Mouse (Mus musculus) forebrain, embryonic 14.5 days (tissue): ENCODE measurements around the gene Neu2. TPM values are rescaled to one million over a fixed set of nuclear protein-coding genes. Genes with fewer than 3 reads are reported as not detected.

ENCODE experiments used
- ATAC-seq: fragments of 200-750 bp; cut with Nextera tagmentation; 2 replicates; pipeline ENCODE4 v1.8.0; 2017; ENCODE audit warnings: mild to moderate bottlenecking, moderate library complexity
- DNase-seq: peaks from one replicate; pipeline ENCODE4 v3.0.0-alpha.2; 2015; ENCODE audit warnings: low spot score
- H3K27ac ChIP-seq: fragments of 300-500 bp; sonication (generic); 2 replicates; pipeline ENCODE4 v1.5.1; 2014; ENCODE audit warnings: low read depth, mild to moderate bottlenecking, control low read depth, low read length, moderate library complexity
- H3K27me3 ChIP-seq: fragments of 300-500 bp; sonication (generic); replicated peaks from 2 replicates; pipeline ENCODE4 v1.6.1; 2014; ENCODE audit warnings: low read length, control low read depth, mixed read lengths; ENCODE audit not compliant: control insufficient read depth, insufficient read depth
- H3K36me3 ChIP-seq: fragments of 300-500 bp; sonication (generic); 2 replicates; pipeline ENCODE4 v1.6.1; 2014; ENCODE audit warnings: low read length, control low read depth; ENCODE audit not compliant: control insufficient read depth, insufficient read depth
- H3K4me1 ChIP-seq: fragments of 300-500 bp; sonication (generic); 2 replicates; pipeline ENCODE4 v1.6.1; 2014; ENCODE audit warnings: antibody characterized with exemption, low read length, control low read depth; ENCODE audit not compliant: control insufficient read depth, insufficient read depth
- H3K4me2 ChIP-seq: fragments of 300-500 bp; sonication (generic); 2 replicates; pipeline ENCODE4 v1.6.1; 2014; ENCODE audit warnings: mild to moderate bottlenecking, control low read depth, low read length
- H3K4me3 ChIP-seq: fragments of 300-500 bp; sonication (generic); 2 replicates; pipeline ENCODE4 v1.5.1; 2014; ENCODE audit warnings: low read depth, low read length, control low read depth
- H3K9ac ChIP-seq: fragments of 300-500 bp; sonication (generic); 2 replicates; pipeline ENCODE4 v1.6.1; 2014; ENCODE audit warnings: mild to moderate bottlenecking, low read length, control low read depth, moderate library complexity
- H3K9me3 ChIP-seq: fragments of 300-500 bp; sonication (generic); replicated peaks from 2 replicates; pipeline ENCODE4 v1.6.1; 2016; ENCODE audit warnings: low read length, control low read depth, mixed read lengths; ENCODE audit not compliant: control insufficient read depth
- WGBS: fragments of 180-500 bp; shearing (Covaris S2); extraction: QIAGEN DNeasy Blood & Tissue Kit; methylation state at CpG from one replicate; pipeline ENCODE4 v1.1.7; 2014; 5-methylcytosine and 5-hydroxymethylcytosine counted together
- polyA plus RNA-seq: library from polyadenylated mRNA; unstranded; fragments of >200 nt; fragmentation: Nextera tagmentation; extraction: Ambion mirVana; gene quantifications from 2 replicates; pipeline ENCODE4 v1.2.1, GENCODE M21; 2014

Gene Neu2
- polyA plus RNA-seq, 1 experiment from 2014 or later, result 0.17 TPM

DNA sequence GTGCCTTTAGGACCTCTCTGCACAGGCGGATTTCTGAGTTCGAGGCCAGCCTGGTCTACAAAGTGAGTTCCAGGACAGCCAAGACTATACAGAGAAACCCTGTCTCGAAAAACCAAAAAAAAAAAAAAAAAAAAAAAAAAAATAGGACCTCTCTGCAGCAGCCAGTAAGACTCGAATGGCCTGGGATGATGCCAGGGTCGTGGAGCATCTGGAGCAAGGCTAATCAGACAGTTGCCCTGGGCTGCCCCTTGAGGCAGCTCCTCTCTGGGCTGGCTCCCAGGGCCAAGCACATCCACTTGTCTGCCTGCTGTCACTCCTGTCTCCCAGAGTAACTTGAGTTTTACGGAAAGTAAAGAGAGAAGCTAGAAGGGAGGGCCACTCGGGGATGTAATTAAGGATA, 135.4 kb downstream of the Neu2 start:
- no peaks in the 10 kb centered on the region for H3K36me3 ChIP-seq
- DNase-seq (no peak), ATAC-seq (no peak)
- no peaks in the 10 kb centered on the region for H3K27me3 ChIP-seq
- WGBS, result 73% methylated on average over 7 of the region's 7 CpGs
- no peak overlapping the region for H3K27ac ChIP-seq
- no peaks in the 10 kb centered on the region for H3K9me3 ChIP-seq
- no peak overlapping the region for H3K4me3 ChIP-seq
- no peak overlapping the region for H3K4me2 ChIP-seq
- no peak overlapping the region for H3K9ac ChIP-seq
- H3K4me1 ChIP-seq, result no peaks in the 10 kb centered on the region

DNA sequence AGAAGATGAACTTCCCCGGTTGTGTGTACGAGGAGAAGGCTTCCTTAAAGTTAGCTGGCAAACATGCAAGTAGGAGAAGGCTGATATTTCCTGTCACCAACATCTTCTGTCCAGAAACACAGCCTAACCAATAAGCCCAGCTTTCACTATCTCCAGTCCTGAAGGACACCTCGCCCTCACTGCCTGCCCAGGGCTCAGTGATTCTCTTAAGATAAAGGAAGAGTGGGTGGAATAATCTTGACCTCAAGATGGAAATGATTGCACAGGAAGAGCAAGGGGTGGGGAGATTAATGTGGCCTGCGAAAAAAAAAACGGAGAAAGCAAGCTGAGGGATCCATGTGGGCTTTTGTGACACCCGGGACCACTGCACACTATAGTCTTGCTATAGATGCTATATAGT, 136.1 kb downstream of the Neu2 start:
- 84% methylated on average over 6 of the region's 6 CpGs for WGBS

More for the DNA sequence above, 136.1 kb downstream of the Neu2 start:
- ATAC-seq, result no peak
- Histone ChIP-seq H3K4me3 (no peak overlapping the region), H3K9ac (no peak overlapping the region), H3K27ac (no peak overlapping the region), H3K27me3 (no peaks in the 10 kb centered on the region), H3K9me3 (no peaks in the 10 kb centered on the region), H3K4me1 (no peaks in the 10 kb centered on the region), H3K4me2 (no peak overlapping the region), H3K36me3 (no peaks in the 10 kb centered on the region)
- no peak for DNase-seq

Other genes starting within 250 kb of the Neu2 start
- gene Efhd1, start 245.5 kb upstream of the Neu2 start, polyA plus RNA-seq, result 0.48 and 0.68 TPM in 2 replicates
- gene Gigyf2, start 182.9 kb upstream of the Neu2 start, polyA plus RNA-seq, result 50.0 and 53.6 TPM in 2 replicates
- 10.4 and 11.2 TPM in 2 replicates for gene Kcnj13, start 115.2 kb upstream of the Neu2 start, polyA plus RNA-seq
- gene Snorc, start 39.6 kb upstream of the Neu2 start, polyA plus RNA-seq, result not detected in 2 replicates
- 8.0 and 13.8 TPM in 2 replicates for gene Ngef, start 64.0 kb downstream of the Neu2 start, polyA plus RNA-seq
- gene Inpp5d, start 110.4 kb downstream of the Neu2 start, polyA plus RNA-seq, result 3.3 and 5.3 TPM in 2 replicates
- 50.0 and 60.3 TPM in 2 replicates for gene Atg16l1, start 246.0 kb downstream of the Neu2 start, polyA plus RNA-seq